Mouse (Mus musculus) splenic B cell, adult 2 months (primary cell): ENCODE measurements at regions not wholly inside any gene's neighbourhood (a gene's known extent, or its start where the extent isn't known, plus 50 kb on each side); places are given as distances from the start of the nearest gene placed in this dataset.
A peak's percentile ranks its signal among the peaks of the same experiment; 100 is the strongest.

Experiments used
- DNase-seq: peaks from one replicate; pipeline ENCODE4 v3.0.0-alpha.2; 2011; ENCODE audit warnings: low read depth, low spot score
- H3K27me3 ChIP-seq: 2 replicates; pipeline ENCODE4 v1.6.1; 2012; ENCODE audit warnings: mild to moderate bottlenecking, low read length, moderate library complexity, mixed read lengths; ENCODE audit not compliant: control insufficient read depth, poor library complexity, insufficient read depth, severe bottlenecking
- H3K36me3 ChIP-seq: 2 replicates; pipeline ENCODE4 v1.6.1; 2012; ENCODE audit warnings: mild to moderate bottlenecking, low read length, moderate library complexity, mixed read lengths; ENCODE audit not compliant: control insufficient read depth, poor library complexity, insufficient read depth, severe bottlenecking

DNA sequence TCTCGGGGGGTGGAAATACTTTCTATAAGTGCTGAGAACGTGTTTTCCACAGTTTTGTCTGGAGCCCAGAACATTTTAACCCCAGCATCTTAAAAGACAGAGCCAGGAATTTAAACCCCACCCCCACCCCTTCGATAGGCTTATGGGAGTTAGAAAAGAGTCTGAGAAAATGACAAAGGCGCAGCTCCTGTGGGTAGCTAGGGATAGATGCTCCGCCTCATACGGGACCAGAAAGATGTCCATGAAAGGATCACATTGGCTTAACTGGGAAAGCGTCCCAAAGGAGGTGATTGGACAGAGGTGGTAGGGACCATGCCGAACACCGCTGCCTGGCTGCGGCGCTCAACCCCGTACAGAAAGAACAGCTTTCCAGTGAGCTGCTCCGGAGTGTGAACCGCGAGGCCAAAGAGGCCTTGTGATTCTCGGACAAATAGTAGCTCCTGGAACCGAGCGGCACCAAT is 50.6 kb upstream of the Kdm7a start:
- peak; percentile 33 for DNase-seq
- Histone ChIP-seq H3K36me3 (no peaks in the 10 kb centered on the region), H3K27me3 (no peaks in the 10 kb centered on the region)

DNA sequence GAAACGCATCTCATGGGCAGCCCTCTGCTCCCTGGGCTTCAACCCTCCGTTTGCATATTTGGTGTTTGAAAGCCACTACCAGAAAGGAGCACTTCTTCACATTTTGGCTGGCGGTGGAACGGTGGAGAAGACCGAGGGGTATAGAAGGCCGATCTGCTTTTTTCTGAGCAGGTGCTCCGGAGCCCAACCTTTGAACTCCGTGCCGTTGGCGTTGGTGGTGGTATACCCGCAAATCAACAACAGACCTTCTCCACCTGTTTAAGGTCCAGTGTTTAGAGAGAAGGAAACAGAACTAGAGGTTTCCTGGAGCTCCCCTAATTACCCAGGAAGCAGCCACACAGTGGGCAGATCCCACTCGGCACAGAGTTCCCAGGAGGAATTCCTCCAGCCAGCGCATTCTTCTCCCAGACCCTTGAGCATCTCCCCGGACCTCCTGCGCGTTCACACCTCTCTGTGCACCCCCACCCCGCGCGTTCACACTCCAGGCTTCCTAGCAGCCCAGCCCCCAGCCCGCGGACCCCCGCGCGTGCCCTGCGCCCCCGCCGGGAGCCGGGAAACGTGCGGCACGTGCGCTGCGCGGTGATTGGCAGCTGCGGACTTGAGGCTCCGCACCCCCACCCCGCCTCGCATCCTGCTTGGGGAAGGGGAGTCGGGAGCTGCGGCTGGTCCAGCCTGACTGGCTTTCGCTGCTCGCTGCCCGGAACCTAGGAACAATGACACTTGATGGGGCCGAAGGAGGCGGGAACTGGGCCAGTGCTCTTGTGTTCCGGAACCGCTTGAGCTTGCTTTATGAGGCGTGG is 49.9 kb upstream of the Kdm7a start:
- no peaks in the 10 kb centered on the region for H3K36me3 ChIP-seq
- peak; percentile 44 for DNase-seq
- no peaks in the 10 kb centered on the region for H3K27me3 ChIP-seq
